Mouse (Mus musculus): Measurements from ENCODE around the gene Tlr13.
A peak's percentile ranks its signal among the peaks of the same experiment; 100 is the strongest.

- TF ChIP-seq CTCF (IDR thresholded peaks at IDR 0.05; ENCODE audit: borderline replicate concordance, extremely low read depth, insufficient read depth, insufficient read length) = peak; percentile 41; the same call in 1 of the 2 replicates
- no peak for TF ChIP-seq POLR2A (IDR thresholded peaks at IDR 0.05; ENCODE audit: borderline replicate concordance, extremely low read depth, insufficient read depth, insufficient read length, poor library complexity, severe bottlenecking)
Measured at GRCm38 (mm10) chrX:106105464-106105863, 37.5 kb upstream of the Tlr13 start.
